Mouse (Mus musculus): ENCODE results near the gene Prkar1a. TPM values are rescaled to one million over a fixed set of nuclear protein-coding genes. Genes with fewer than 3 reads are reported as not detected.

Gene Prkar1a
- polyA plus RNA-seq, 1 experiment from 2014 or later = 475 TPM

DNA sequence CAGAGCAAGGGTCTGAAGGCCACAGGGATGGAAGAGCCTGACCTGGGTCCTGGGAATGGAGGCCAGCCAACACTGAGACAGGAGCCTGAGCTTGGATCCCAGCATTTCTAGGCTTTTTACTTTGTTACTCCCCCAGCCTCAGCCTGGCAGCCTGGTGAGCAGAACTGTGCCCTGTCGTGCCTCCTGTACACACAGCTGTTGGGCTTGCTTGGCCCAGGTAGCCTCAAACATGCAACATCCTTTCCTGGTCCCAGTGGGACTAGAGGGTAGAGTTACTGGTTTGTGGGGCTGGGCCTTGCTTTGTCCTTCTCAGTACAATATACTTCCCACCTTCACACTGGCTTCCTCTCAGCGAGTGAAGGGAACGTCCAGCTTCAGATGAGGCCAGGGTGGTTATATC is 26.0 kb downstream of the Prkar1a start:
- ATAC-seq = no peak
- Histone ChIP-seq H3K4me2 (ENCODE audit: low read length) (no peak overlapping the region), H3K9ac (ENCODE audit: low read depth, low read length) (no peak overlapping the region), H3K27me3 (replicated peaks; ENCODE audit: control insufficient read depth, insufficient read depth, low read length) (no peaks in the 10 kb centered on the region), H3K4me3 (ENCODE audit: low read length) (no peak overlapping the region), H3K4me1 (ENCODE audit: control insufficient read depth, insufficient read depth, low read depth, low read length) (peaks cover 3% of the 10 kb centered on the region; the same call in 1 of the 2 replicates), H3K27ac (ENCODE audit: low read depth, low read length) (no peak overlapping the region), H3K9me3 (ENCODE audit: control insufficient read depth, low read length) (no peaks in the 10 kb centered on the region), H3K36me3 (ENCODE audit: control insufficient read depth, insufficient read depth, low read length) (no peaks in the 10 kb centered on the region)
- 91% methylated on average over 3 of the region's 3 CpGs for WGBS

DNA sequence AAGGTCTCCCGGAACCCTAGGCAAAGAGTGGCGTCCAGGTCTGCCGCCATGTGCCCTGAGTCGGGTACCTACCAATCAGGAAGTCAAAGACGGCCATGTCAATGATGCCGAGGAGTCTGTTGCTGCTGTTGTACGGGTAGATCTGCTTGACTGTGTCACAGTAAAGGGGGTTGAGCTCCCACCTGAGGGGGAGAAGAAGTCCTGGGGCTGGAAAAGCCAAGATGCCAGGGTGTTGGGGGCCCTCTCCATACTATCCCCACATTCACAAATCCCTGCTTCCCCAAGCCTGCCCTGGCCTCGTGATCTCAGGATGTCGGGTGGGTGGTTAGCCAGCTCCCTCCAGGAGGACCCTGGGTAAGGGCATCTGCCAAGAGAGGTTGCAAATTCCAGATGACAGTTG is 26.6 kb downstream of the Prkar1a start:
- H3K9ac ChIP-seq (ENCODE audit: low read depth, low read length) = no peak overlapping the region
- no peaks in the 10 kb centered on the region for H3K36me3 ChIP-seq (ENCODE audit: control insufficient read depth, insufficient read depth, low read length)
- no peak for ATAC-seq
- 91% methylated on average over 9 of the region's 9 CpGs for WGBS
- H3K4me1 ChIP-seq (ENCODE audit: control insufficient read depth, insufficient read depth, low read depth, low read length) = no peaks in the 10 kb centered on the region
- no peaks in the 10 kb centered on the region for H3K9me3 ChIP-seq (ENCODE audit: control insufficient read depth, low read length)
- H3K4me3 ChIP-seq (ENCODE audit: low read length) = no peak overlapping the region
- no peak overlapping the region for H3K4me2 ChIP-seq (ENCODE audit: low read length)
- no peaks in the 10 kb centered on the region for H3K27me3 ChIP-seq (replicated peaks; ENCODE audit: control insufficient read depth, insufficient read depth, low read length)
- no peak overlapping the region for H3K27ac ChIP-seq (ENCODE audit: low read depth, low read length)

DNA sequence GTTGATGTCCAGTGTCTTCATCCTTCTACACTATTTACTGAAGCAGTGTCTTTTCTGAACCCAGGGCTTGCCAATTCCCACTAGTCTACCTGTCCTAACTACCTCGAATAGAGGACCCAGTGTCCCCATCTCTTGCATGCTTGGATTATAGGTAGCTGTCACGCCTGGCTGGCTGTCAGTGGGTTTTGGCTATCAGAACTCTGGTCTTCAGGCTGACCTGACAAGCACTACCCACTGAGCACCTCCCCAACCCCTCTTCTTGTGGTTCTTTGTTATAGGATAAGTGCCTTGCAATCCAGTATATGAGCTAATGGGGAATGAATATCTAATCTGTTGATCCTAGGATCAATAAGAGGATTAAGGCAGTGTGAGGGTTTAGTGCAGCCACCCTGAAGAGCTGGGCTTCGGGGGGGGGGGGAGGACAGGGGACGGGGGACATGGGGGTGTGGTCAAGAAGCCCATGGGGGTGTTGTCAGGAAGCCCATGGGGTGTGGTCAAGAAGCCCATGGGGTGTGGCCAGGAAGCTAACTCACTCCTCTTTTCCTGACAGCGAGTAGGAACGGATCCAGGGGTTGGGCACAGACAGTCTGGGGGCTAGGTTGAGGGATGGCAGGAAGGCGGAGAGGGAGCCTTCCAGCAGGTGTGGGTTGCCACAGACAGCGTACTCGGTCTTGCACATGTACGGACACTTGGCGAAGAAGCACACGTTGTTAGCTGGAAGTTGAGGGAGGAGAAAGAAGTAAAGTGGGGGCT is 27.6 kb downstream of the Prkar1a start:
- no peak overlapping the region for H3K27ac ChIP-seq (ENCODE audit: low read depth, low read length)
- no peak overlapping the region for H3K4me2 ChIP-seq (ENCODE audit: low read length)
- no peaks in the 10 kb centered on the region for H3K9me3 ChIP-seq (ENCODE audit: control insufficient read depth, low read length)
- no peak overlapping the region for H3K4me3 ChIP-seq (ENCODE audit: low read length)
- 78% methylated on average over 11 of the region's 12 CpGs for WGBS
- H3K4me1 ChIP-seq (ENCODE audit: control insufficient read depth, insufficient read depth, low read depth, low read length) = no peaks in the 10 kb centered on the region
- no peak for ATAC-seq
- no peaks in the 10 kb centered on the region for H3K27me3 ChIP-seq (replicated peaks; ENCODE audit: control insufficient read depth, insufficient read depth, low read length)
- H3K9ac ChIP-seq (ENCODE audit: low read depth, low read length) = no peak overlapping the region
- H3K36me3 ChIP-seq (ENCODE audit: control insufficient read depth, insufficient read depth, low read length) = no peaks in the 10 kb centered on the region

DNA sequence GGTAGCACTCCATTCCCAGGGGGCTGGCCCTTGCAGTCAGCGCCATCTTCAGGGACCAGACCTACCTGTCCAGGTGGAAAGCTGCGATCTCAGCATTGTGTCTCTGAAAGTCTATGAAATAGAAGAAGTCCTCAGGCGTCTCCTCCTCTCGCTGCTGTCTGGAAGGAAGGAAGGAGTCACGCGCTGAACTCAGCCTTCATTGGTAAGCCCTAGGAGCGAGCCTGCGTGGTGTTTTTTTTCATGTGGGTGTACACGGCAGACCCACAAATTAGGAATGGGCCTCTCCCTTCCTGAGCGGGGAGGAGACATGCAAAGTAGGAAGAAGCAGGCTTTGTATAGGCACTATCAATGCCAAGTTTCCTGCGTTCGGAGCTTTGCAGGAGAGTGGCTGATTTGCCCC is 29.1 kb downstream of the Prkar1a start:
- no peak overlapping the region for H3K27ac ChIP-seq (ENCODE audit: low read depth, low read length)
- no peak overlapping the region for H3K9ac ChIP-seq (ENCODE audit: low read depth, low read length)
- WGBS = 80% methylated on average over 12 of the region's 12 CpGs
- H3K9me3 ChIP-seq (ENCODE audit: control insufficient read depth, low read length) = no peaks in the 10 kb centered on the region
- H3K36me3 ChIP-seq (ENCODE audit: control insufficient read depth, insufficient read depth, low read length) = no peaks in the 10 kb centered on the region
- no peaks in the 10 kb centered on the region for H3K27me3 ChIP-seq (replicated peaks; ENCODE audit: control insufficient read depth, insufficient read depth, low read length)
- H3K4me2 ChIP-seq (ENCODE audit: low read length) = no peak overlapping the region
- H3K4me3 ChIP-seq (ENCODE audit: low read length) = no peak overlapping the region
- H3K4me1 ChIP-seq (ENCODE audit: control insufficient read depth, insufficient read depth, low read depth, low read length) = no peaks in the 10 kb centered on the region
- ATAC-seq = no peak

DNA sequence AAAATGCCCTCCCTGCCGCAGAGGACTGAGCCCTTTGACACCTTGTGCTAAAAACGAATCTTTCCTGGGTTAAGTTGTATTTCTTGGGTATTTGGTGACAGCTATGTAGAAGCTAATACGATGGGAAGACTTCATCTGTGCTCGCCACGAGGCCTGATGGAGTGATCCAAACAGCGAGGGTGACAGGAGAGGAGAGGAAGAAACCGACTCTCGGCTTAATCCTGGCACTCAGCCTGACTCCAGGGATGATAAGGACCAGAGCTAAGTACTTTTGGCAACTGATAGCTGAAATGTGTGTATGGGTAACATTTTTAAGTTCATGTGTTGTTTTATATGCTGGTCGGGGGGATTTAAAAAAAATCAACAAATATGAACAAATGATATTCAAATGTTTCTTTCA is 31.7 kb downstream of the Prkar1a start:
- H3K4me3 ChIP-seq (ENCODE audit: low read length) = no peak overlapping the region
- H3K4me1 ChIP-seq (ENCODE audit: control insufficient read depth, insufficient read depth, low read depth, low read length) = no peaks in the 10 kb centered on the region
- no peak overlapping the region for H3K4me2 ChIP-seq (ENCODE audit: low read length)
- 83% methylated on average over 9 of the region's 9 CpGs for WGBS
- no peak overlapping the region for H3K9ac ChIP-seq (ENCODE audit: low read depth, low read length)
- no peaks in the 10 kb centered on the region for H3K36me3 ChIP-seq (ENCODE audit: control insufficient read depth, insufficient read depth, low read length)
- no peak overlapping the region for H3K27ac ChIP-seq (ENCODE audit: low read depth, low read length)
- no peaks in the 10 kb centered on the region for H3K27me3 ChIP-seq (replicated peaks; ENCODE audit: control insufficient read depth, insufficient read depth, low read length)
- no peaks in the 10 kb centered on the region for H3K9me3 ChIP-seq (ENCODE audit: control insufficient read depth, low read length)
- no peak for ATAC-seq

DNA sequence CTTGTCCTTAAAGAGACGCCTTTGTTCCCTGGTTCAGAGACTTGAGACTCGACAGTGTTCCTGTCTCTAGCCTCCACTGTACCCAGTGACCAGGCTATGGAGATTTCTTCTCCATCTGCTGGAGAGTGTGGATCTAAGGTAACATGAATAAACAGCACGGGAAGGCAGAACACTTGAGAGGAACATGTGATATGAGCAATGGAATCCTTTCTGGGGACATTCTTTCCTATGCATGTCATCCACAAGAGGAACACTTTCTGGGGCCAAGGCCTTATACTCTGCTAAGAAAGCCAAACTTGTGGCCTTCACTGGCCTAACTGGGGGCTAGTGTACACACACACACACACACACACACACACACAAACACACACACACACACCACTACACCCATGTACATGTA is 32.4 kb downstream of the Prkar1a start:
- Histone ChIP-seq H3K4me2 (ENCODE audit: low read length) (no peak overlapping the region), H3K4me3 (ENCODE audit: low read length) (no peak overlapping the region), H3K9ac (ENCODE audit: low read depth, low read length) (no peak overlapping the region), H3K36me3 (ENCODE audit: control insufficient read depth, insufficient read depth, low read length) (no peaks in the 10 kb centered on the region), H3K9me3 (ENCODE audit: control insufficient read depth, low read length) (no peaks in the 10 kb centered on the region), H3K4me1 (ENCODE audit: control insufficient read depth, insufficient read depth, low read depth, low read length) (no peaks in the 10 kb centered on the region), H3K27ac (ENCODE audit: low read depth, low read length) (no peak overlapping the region), H3K27me3 (replicated peaks; ENCODE audit: control insufficient read depth, insufficient read depth, low read length) (no peaks in the 10 kb centered on the region)
- WGBS = 83% methylated on average over 3 of the region's 3 CpGs
- ATAC-seq = no peak

DNA sequence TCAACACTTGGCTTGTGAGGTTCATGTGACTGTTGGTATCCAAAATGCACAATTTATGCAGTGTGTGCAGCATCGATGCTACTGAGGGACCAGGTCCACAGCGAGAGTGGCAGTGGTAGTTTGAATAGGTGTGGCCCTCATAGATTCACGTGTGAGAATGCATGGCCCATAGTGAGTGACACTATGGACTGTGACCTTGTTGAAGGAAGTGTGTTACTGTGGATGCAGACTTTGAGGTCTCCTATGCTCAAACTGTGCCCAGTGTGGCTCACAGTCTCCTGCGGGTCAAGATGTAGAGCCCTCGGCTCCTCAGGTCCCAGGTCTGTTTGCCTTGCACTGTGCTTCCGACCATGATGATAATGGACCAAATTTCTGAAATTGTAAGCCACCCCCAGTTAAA is 33.0 kb downstream of the Prkar1a start:
- H3K4me1 ChIP-seq (ENCODE audit: control insufficient read depth, insufficient read depth, low read depth, low read length) = no peaks in the 10 kb centered on the region
- no peak overlapping the region for H3K4me3 ChIP-seq (ENCODE audit: low read length)
- H3K27me3 ChIP-seq (replicated peaks; ENCODE audit: control insufficient read depth, insufficient read depth, low read length) = no peaks in the 10 kb centered on the region
- no peak overlapping the region for H3K9ac ChIP-seq (ENCODE audit: low read depth, low read length)
- no peak overlapping the region for H3K4me2 ChIP-seq (ENCODE audit: low read length)
- H3K36me3 ChIP-seq (ENCODE audit: control insufficient read depth, insufficient read depth, low read length) = no peaks in the 10 kb centered on the region
- ATAC-seq = no peak
- no peak overlapping the region for H3K27ac ChIP-seq (ENCODE audit: low read depth, low read length)
- H3K9me3 ChIP-seq (ENCODE audit: control insufficient read depth, low read length) = no peaks in the 10 kb centered on the region
- 92% methylated on average over 6 of the region's 6 CpGs for WGBS

DNA sequence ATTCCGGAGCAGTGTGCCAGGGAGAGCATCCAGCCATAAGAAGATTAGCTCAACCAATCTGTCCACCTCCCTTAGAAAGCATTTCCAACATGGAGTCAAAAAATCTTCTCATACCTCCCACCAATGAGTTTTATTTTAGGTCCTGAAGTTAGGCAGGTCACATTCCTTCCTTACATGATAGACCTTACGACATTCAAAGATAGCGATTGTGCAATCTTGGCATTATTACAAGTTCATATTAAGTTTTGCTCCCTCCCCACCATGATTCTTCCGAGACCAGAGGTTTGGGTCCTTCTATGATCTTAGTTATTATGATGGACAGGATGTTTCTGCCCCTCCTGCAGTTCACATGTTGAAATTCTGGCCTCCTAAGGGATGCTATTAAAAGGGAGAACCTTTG is 40.3 kb downstream of the Prkar1a start:
- no peaks in the 10 kb centered on the region for H3K9me3 ChIP-seq (ENCODE audit: control insufficient read depth, low read length)
- 87% methylated on average over 4 of the region's 4 CpGs for WGBS
- no peak overlapping the region for H3K4me3 ChIP-seq (ENCODE audit: low read length)
- H3K27ac ChIP-seq (ENCODE audit: low read depth, low read length) = no peak overlapping the region
- H3K4me2 ChIP-seq (ENCODE audit: low read length) = no peak overlapping the region
- no peaks in the 10 kb centered on the region for H3K27me3 ChIP-seq (replicated peaks; ENCODE audit: control insufficient read depth, insufficient read depth, low read length)
- H3K36me3 ChIP-seq (ENCODE audit: control insufficient read depth, insufficient read depth, low read length) = no peaks in the 10 kb centered on the region
- no peaks in the 10 kb centered on the region for H3K4me1 ChIP-seq (ENCODE audit: control insufficient read depth, insufficient read depth, low read depth, low read length)
- no peak for ATAC-seq
- H3K9ac ChIP-seq (ENCODE audit: low read depth, low read length) = no peak overlapping the region

DNA sequence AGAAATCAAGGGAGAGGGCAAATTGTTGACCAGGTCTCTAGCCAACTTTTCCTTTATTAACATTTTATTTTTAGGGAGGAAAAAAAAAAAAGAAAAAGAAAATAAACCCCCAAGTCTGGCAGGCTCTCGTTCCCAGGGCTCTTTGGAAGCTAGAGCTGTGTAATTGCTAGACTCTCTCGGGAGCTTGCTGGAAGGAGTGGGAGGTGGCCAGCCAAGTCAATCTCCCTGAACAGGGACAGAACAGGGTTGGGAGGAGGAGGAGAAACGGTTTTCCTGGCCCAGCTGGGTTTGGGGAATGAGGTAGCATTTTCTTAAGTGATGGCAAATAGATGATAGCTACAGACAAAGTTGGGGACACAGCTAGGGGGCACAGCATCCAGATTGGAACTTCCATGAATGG is 43.5 kb downstream of the Prkar1a start:
- Histone ChIP-seq H3K36me3 (ENCODE audit: control insufficient read depth, insufficient read depth, low read length) (no peaks in the 10 kb centered on the region), H3K4me2 (ENCODE audit: low read length) (no peak overlapping the region), H3K4me1 (ENCODE audit: control insufficient read depth, insufficient read depth, low read depth, low read length) (no peaks in the 10 kb centered on the region), H3K9ac (ENCODE audit: low read depth, low read length) (no peak overlapping the region), H3K27ac (ENCODE audit: low read depth, low read length) (no peak overlapping the region), H3K9me3 (ENCODE audit: control insufficient read depth, low read length) (no peaks in the 10 kb centered on the region), H3K27me3 (replicated peaks; ENCODE audit: control insufficient read depth, insufficient read depth, low read length) (no peaks in the 10 kb centered on the region), H3K4me3 (ENCODE audit: low read length) (no peak overlapping the region)
- no peak for ATAC-seq
- 44% methylated on average over 3 of the region's 3 CpGs for WGBS
